Mouse (Mus musculus): ENCODE results near the gene Rad54l2. TPM values are rescaled to one million over a fixed set of nuclear protein-coding genes. Genes with fewer than 3 reads are reported as not detected.

Gene Rad54l2
- total and polyA plus RNA-seq, 3 experiments: 9.5 to 14.8 (median 10.7) TPM

DNA sequence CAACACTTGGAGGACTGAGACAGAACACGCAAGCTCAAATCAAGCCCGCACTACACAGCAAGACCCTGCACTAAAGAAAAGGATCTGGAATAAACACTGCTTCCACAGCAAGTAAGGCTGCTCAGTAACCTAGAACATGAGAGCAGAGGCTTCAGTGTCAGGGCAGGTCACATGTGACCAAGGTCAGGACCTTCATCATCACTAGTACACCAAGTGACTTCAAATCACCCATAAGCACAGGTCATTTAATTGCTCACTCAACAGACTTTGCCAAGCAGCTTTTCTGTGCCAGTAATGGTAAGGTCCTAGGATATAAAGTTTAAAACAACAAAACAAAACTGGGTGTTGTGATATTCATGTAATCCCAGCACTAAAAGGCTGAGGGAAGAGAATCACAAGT is 5.4 kb downstream of the Rad54l2 start:
- 97% methylated on average over 2 of the region's 2 CpGs for WGBS
- H3K79me2 ChIP-seq (replicated peaks; ENCODE audit: control insufficient read depth, insufficient read depth, low read length): peaks cover 9% of the 10 kb centered on the region
- TF ChIP-seq POLR2A (IDR thresholded peaks at IDR 0.05; ENCODE audit: insufficient read depth, low read depth, low read length) (no peak), EP300 (IDR thresholded peaks at IDR 0.05; ENCODE audit: insufficient read depth, low read depth, low read length) (no peak), CTCF (IDR thresholded peaks at IDR 0.05) (no peak)
- H3K4me1 ChIP-seq (ENCODE audit: control insufficient read depth, insufficient read depth, low read length): peaks cover 7% of the 10 kb centered on the region
- DNase-seq: no peak
- H3K27ac ChIP-seq: no peak overlapping the region
- H3K36me3 ChIP-seq (ENCODE audit: control insufficient read depth, insufficient read depth, low read length): no peaks in the 10 kb centered on the region
- H3K27me3 ChIP-seq (ENCODE audit: control insufficient read depth, insufficient read depth, low read length): no peaks in the 10 kb centered on the region
- no peak overlapping the region for H3K4me3 ChIP-seq
- H3K9ac ChIP-seq (ENCODE audit: low read depth, low read length): no peak overlapping the region
- intact Hi-C loops (cut with DNase I): no loop called here

DNA sequence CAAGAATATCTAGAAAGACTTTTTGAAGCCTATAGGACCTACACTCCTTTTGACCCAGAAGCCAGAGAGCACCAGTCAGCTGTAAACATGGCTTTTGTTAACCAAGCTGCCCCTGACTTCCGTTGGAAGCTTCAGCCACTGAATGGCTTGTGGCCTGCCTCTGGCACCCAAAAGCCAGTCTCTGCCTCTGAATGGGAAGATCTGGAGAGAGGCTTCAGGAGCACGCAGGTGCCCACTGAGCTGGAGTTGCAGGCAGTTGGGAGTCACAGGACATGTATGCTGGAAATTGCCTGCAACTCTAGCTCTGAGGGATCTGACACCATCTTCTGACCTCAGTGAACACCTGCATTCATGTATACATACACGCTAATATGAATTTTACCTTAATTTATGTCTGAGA is 8.9 kb downstream of the Rad54l2 start:
- Histone ChIP-seq H3K79me2 (replicated peaks; ENCODE audit: control insufficient read depth, insufficient read depth, low read length) (peaks cover 7% of the 10 kb centered on the region), H3K9ac (ENCODE audit: low read depth, low read length) (no peak overlapping the region), H3K4me3 (no peak overlapping the region), H3K27ac (no peak overlapping the region), H3K36me3 (ENCODE audit: control insufficient read depth, insufficient read depth, low read length) (peaks cover 2% of the 10 kb centered on the region; the same call in 1 of the 2 replicates), H3K27me3 (ENCODE audit: control insufficient read depth, insufficient read depth, low read length) (no peaks in the 10 kb centered on the region), H3K4me1 (ENCODE audit: control insufficient read depth, insufficient read depth, low read length) (peaks cover 5% of the 10 kb centered on the region; the same call in 1 of the 2 replicates)
- WGBS: 88% methylated on average over 3 of the region's 3 CpGs
- intact Hi-C loops (cut with DNase I): no loop called here
- no peak for DNase-seq
- TF ChIP-seq POLR2A (IDR thresholded peaks at IDR 0.05; ENCODE audit: insufficient read depth, low read depth, low read length) (no peak), CTCF (IDR thresholded peaks at IDR 0.05) (no peak), EP300 (IDR thresholded peaks at IDR 0.05; ENCODE audit: insufficient read depth, low read depth, low read length) (no peak)

DNA sequence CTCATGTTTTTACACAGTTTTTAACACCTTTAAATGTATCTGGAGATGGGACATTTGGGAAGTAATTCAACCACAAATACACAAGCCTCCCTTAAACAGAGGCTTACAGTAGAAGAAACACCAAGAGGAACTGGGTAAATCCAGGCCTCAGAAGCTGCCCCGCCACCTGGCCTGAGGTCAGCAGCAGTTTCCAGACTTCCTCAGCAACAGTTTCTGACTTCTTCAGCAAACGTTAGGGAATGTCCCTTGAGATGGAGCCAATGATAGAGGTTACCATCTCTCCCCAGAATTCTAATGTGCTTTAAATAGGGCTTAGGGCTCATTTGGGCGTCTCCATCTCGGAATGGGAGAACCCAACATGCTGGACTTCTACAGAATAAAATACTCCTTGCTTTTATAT is 10.7 kb downstream of the Rad54l2 start:
- 73% methylated on average over 4 of the region's 4 CpGs for WGBS
- Histone ChIP-seq H3K4me1 (ENCODE audit: control insufficient read depth, insufficient read depth, low read length) (peaks cover 2% of the 10 kb centered on the region; the same call in 1 of the 2 replicates), H3K27ac (no peak overlapping the region), H3K27me3 (ENCODE audit: control insufficient read depth, insufficient read depth, low read length) (no peaks in the 10 kb centered on the region), H3K36me3 (ENCODE audit: control insufficient read depth, insufficient read depth, low read length) (peaks cover 2% of the 10 kb centered on the region; the same call in 1 of the 2 replicates), H3K4me3 (no peak overlapping the region), H3K9ac (ENCODE audit: low read depth, low read length) (no peak overlapping the region), H3K79me2 (replicated peaks; ENCODE audit: control insufficient read depth, insufficient read depth, low read length) (peaks cover 4% of the 10 kb centered on the region)
- intact Hi-C loops (cut with DNase I): no loop called here
- DNase-seq: no peak
- TF ChIP-seq EP300 (IDR thresholded peaks at IDR 0.05; ENCODE audit: insufficient read depth, low read depth, low read length): no peak
- TF ChIP-seq CTCF (IDR thresholded peaks at IDR 0.05): no peak
- TF ChIP-seq POLR2A (IDR thresholded peaks at IDR 0.05; ENCODE audit: insufficient read depth, low read depth, low read length): no peak

DNA sequence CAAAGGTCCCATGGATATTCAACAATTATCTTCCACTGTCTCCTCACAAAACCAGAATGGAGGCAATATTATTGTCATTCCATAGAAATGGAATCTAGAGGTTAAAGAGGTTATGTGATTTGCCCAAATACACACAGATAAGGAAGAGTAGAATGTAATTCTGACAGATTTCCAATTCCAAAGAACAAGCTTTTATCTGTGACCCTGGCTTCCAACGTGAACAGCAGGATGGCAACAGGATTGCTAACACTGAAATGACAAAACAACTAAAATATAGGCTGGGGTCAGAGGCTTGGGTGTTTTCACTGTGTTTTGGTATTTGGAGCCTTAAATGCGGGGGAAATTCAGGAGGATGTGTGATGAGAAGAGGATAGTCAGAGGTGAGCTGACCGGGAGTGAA is 11.6 kb downstream of the Rad54l2 start:
- Histone ChIP-seq H3K36me3 (ENCODE audit: control insufficient read depth, insufficient read depth, low read length) (peaks cover 2% of the 10 kb centered on the region; the same call in 1 of the 2 replicates), H3K27me3 (ENCODE audit: control insufficient read depth, insufficient read depth, low read length) (no peaks in the 10 kb centered on the region), H3K4me1 (ENCODE audit: control insufficient read depth, insufficient read depth, low read length) (peaks cover 2% of the 10 kb centered on the region; the same call in 1 of the 2 replicates), H3K27ac (no peak overlapping the region), H3K79me2 (replicated peaks; ENCODE audit: control insufficient read depth, insufficient read depth, low read length) (peaks cover 2% of the 10 kb centered on the region; the same call in 1 of the 2 replicates), H3K4me3 (no peak overlapping the region), H3K9ac (ENCODE audit: low read depth, low read length) (no peak overlapping the region)
- WGBS: 65% methylated on average over 3 of the region's 3 CpGs
- TF ChIP-seq EP300 (IDR thresholded peaks at IDR 0.05; ENCODE audit: insufficient read depth, low read depth, low read length): no peak
- TF ChIP-seq CTCF (IDR thresholded peaks at IDR 0.05): no peak
- TF ChIP-seq POLR2A (IDR thresholded peaks at IDR 0.05; ENCODE audit: insufficient read depth, low read depth, low read length): no peak
- intact Hi-C loops (cut with DNase I): no loop called here
- DNase-seq: no peak

DNA sequence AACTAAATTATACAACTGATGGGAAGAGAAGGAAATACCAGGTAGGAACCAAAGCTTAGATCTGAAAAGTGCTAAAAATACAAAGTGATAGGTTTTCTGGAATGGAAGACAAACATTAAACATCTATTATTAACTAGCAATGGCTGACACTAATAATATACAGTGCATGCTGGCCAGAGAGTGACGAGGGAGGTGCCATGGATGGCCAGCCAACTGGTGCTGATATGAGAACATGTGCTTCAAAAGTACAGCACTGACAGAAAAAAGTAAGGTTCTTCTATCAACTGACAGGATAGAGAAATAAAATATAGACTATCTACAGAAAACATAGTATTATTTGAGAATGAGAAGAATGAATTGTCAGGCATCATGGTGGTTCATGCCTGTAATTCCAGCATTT is 12.9 kb downstream of the Rad54l2 start:
- intact Hi-C loops (cut with DNase I): no loop called here
- TF ChIP-seq POLR2A (IDR thresholded peaks at IDR 0.05; ENCODE audit: insufficient read depth, low read depth, low read length): no peak
- TF ChIP-seq EP300 (IDR thresholded peaks at IDR 0.05; ENCODE audit: insufficient read depth, low read depth, low read length): no peak
- TF ChIP-seq CTCF (IDR thresholded peaks at IDR 0.05): no peak

DNA sequence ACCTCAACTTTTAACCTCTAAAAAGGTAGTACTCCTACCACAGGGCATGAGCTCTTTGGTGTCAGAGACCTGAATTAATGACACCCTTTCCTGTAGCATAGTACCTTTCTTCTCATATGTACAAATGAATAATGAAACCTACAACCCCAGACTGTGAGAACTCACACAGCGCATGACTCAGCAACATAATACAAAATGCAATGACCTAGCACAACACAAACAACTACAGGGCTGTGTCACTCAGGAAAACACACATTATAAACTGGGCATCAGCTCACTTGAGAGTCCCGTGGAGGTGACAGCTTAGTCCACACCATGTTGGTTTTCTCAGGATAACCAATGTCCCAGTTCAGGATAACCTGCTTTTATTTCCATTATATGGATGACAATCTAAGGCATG is 17.2 kb downstream of the Rad54l2 start:
- no peak for DNase-seq
- Histone ChIP-seq H3K4me1 (ENCODE audit: control insufficient read depth, insufficient read depth, low read length) (no peaks in the 10 kb centered on the region; the same call in none of the 2 replicates), H3K9ac (ENCODE audit: low read depth, low read length) (no peak overlapping the region), H3K4me3 (no peak overlapping the region), H3K36me3 (ENCODE audit: control insufficient read depth, insufficient read depth, low read length) (peaks cover 2% of the 10 kb centered on the region; the same call in 1 of the 2 replicates), H3K27me3 (ENCODE audit: control insufficient read depth, insufficient read depth, low read length) (no peaks in the 10 kb centered on the region), H3K27ac (no peak overlapping the region), H3K79me2 (replicated peaks; ENCODE audit: control insufficient read depth, insufficient read depth, low read length) (peaks cover 6% of the 10 kb centered on the region)
- TF ChIP-seq CTCF (IDR thresholded peaks at IDR 0.05) (no peak), EP300 (IDR thresholded peaks at IDR 0.05; ENCODE audit: insufficient read depth, low read depth, low read length) (no peak), POLR2A (IDR thresholded peaks at IDR 0.05; ENCODE audit: insufficient read depth, low read depth, low read length) (no peak)
- 86% methylated on average over 2 of the region's 2 CpGs for WGBS
- intact Hi-C loops (cut with DNase I): no loop called here

More for the DNA sequence above, 12.9 kb downstream of the Rad54l2 start:
- 40% methylated on average over 1 of the region's 1 CpGs for WGBS
- DNase-seq: no peak
- Histone ChIP-seq H3K27me3 (ENCODE audit: control insufficient read depth, insufficient read depth, low read length) (no peaks in the 10 kb centered on the region), H3K36me3 (ENCODE audit: control insufficient read depth, insufficient read depth, low read length) (peaks cover 2% of the 10 kb centered on the region; the same call in 1 of the 2 replicates), H3K79me2 (replicated peaks; ENCODE audit: control insufficient read depth, insufficient read depth, low read length) (peaks cover 4% of the 10 kb centered on the region; the same call in 1 of the 2 replicates), H3K9ac (ENCODE audit: low read depth, low read length) (no peak overlapping the region), H3K4me3 (no peak overlapping the region), H3K27ac (peak overlapping the region; percentile 9; the same call in 1 of the 2 replicates), H3K4me1 (ENCODE audit: control insufficient read depth, insufficient read depth, low read length) (peaks cover 2% of the 10 kb centered on the region)

Data from heart, adult 2 months (tissue).